29 mouse cellular contexts compared by ENCODE assay signal in the genomic region with DNA sequence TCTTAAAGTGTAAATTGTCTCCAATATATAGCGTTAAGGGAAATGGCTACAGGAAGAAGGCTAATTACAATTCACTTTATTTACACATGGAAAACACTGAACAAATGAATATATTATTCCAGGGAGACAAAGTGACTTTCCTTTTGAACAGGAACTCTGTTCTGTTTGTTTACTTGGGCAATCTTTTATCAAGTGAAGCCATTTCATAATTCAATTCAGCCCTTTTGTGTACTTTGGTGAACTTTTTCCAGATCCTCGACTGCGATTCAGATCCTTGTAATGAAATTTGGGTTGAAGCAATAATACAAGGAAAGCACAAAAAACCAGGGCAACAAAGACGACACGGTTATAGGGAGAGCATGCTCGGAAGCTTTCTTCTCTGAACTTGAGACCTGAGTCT.
"Had no signal": no experiment of that assay in that cellular context is flagged by ENCODE, and none has a peak within 500 bp of the region (broad histone marks: within the 10 kb centered on the region; RNA-seq: fewer than 3 reads in every experiment).

No protein-coding gene starts in this region.

- H3K9ac ChIP-seq: embryonic facial prominence, embryonic 12.5 days; embryonic facial prominence, embryonic 13.5 days; embryonic facial prominence, embryonic 15.5 days; forebrain, embryonic 12.5 days; forebrain, embryonic 13.5 days; forebrain, embryonic 15.5 days; forebrain, postnatal 0 days had no signal

- DNase-seq: cerebellum, adult 18-20 months; cerebellum, adult 2 months; cerebellum, adult 8-10 months; cerebellum, adult 9-10 months; cerebellum, adult 9-11 months; cerebellum, postnatal 10 days; cerebellum, postnatal 14 days; cerebellum, postnatal 25 days; cerebellum, postnatal 36 days; embryo, embryonic 11 days; forebrain, postnatal 0 days; gastrocnemius, adult 2 months; gastrocnemius, postnatal 10 days; gastrocnemius, postnatal 14 days; gastrocnemius, postnatal 25 days; gastrocnemius, postnatal 36 days; heart, adult 11 months; heart, adult 18-20 months; heart, adult 2 months had no signal

- H3K27me3 ChIP-seq: embryonic facial prominence, embryonic 12.5 days; embryonic facial prominence, embryonic 13.5 days; embryonic facial prominence, embryonic 15.5 days; forebrain, embryonic 12.5 days; forebrain, embryonic 13.5 days; forebrain, embryonic 15.5 days had no signal

- H3K4me1 ChIP-seq: embryonic facial prominence, embryonic 12.5 days; embryonic facial prominence, embryonic 13.5 days; embryonic facial prominence, embryonic 15.5 days; forebrain, embryonic 10.5 days; forebrain, embryonic 12.5 days; forebrain, embryonic 13.5 days; forebrain, embryonic 15.5 days had no signal

- H3K36me3 ChIP-seq: embryonic facial prominence, embryonic 12.5 days; embryonic facial prominence, embryonic 13.5 days; embryonic facial prominence, embryonic 15.5 days; forebrain, embryonic 10.5 days; forebrain, embryonic 12.5 days; forebrain, embryonic 15.5 days had no signal

- H3K9me3 ChIP-seq: embryonic facial prominence, embryonic 12.5 days; embryonic facial prominence, embryonic 13.5 days; embryonic facial prominence, embryonic 15.5 days; forebrain, embryonic 10.5 days; forebrain, embryonic 12.5 days; forebrain, embryonic 13.5 days; forebrain, embryonic 15.5 days had no signal

- H3K4me2 ChIP-seq: embryonic facial prominence, embryonic 12.5 days; embryonic facial prominence, embryonic 13.5 days; embryonic facial prominence, embryonic 15.5 days; forebrain, embryonic 12.5 days; forebrain, embryonic 13.5 days; forebrain, embryonic 15.5 days had no signal

- ATAC-seq: forebrain, embryonic 13.5 days; forebrain, embryonic 14.5 days; forebrain, embryonic 15.5 days; forebrain, embryonic 16.5 days; forebrain, postnatal 0 days had no signal

- H3K27ac ChIP-seq: embryonic facial prominence, embryonic 12.5 days; embryonic facial prominence, embryonic 13.5 days; embryonic facial prominence, embryonic 15.5 days; forebrain, embryonic 10.5 days; forebrain, embryonic 12.5 days; forebrain, embryonic 13.5 days; forebrain, embryonic 15.5 days; gastrocnemius, adult 2 months; heart, adult 2 months had no signal

- H3K4me3 ChIP-seq: embryonic facial prominence, embryonic 12.5 days; embryonic facial prominence, embryonic 13.5 days; embryonic facial prominence, embryonic 15.5 days; erythroblast, embryonic 14.5 days; forebrain, embryonic 10.5 days; forebrain, embryonic 12.5 days; forebrain, embryonic 13.5 days; forebrain, embryonic 15.5 days; gastrocnemius, adult 2 months; heart, adult 2 months had no signal
